Mouse (Mus musculus) MEL (cell line): ENCODE data around the gene Echs1.

ENCODE experiments used
- CHD1 ChIP-seq: IDR thresholded peaks from 2 replicates; pipeline ENCODE4 v1.6.1; 2012; ENCODE audit warnings: low read depth, mild to moderate bottlenecking, inconsistent platforms, low read length, improper control_type of control experiment
- CTCF ChIP-seq, 3 experiments: IDR thresholded peaks in 2 of 3; conservative IDR thresholded peaks in 1 of 3; 2 replicates each; pipeline ENCODE4 v1.5.1; 2011 to 2012; ENCODE audit warnings: low read length in 3 of 3, low read depth in 2 of 3, mild to moderate bottlenecking in 2 of 3, improper control_type of control experiment in 1 of 3, inconsistent platforms in 1 of 3, mixed read lengths in 1 of 3, moderate library complexity in 1 of 3; ENCODE audit not compliant: control insufficient read depth in 1 of 3, insufficient read depth in 1 of 3, poor library complexity in 1 of 3, severe bottlenecking in 1 of 3
- E2F4 ChIP-seq: IDR thresholded peaks from 2 replicates; pipeline ENCODE4 v1.6.1; 2011; ENCODE audit warnings: low read depth, low read length, improper control_type of control experiment, borderline replicate concordance
- ELF1 ChIP-seq: IDR thresholded peaks from 2 replicates; pipeline ENCODE4 v1.6.1; 2014; ENCODE audit warnings: low read depth, mild to moderate bottlenecking, inconsistent platforms, low read length, improper control_type of control experiment, moderate library complexity
- JUND ChIP-seq: IDR thresholded peaks from 2 replicates; pipeline ENCODE4 v1.6.1; 2011; ENCODE audit warnings: low read depth, mild to moderate bottlenecking, improper control_type of control experiment, low read length
- MAFK ChIP-seq: IDR thresholded peaks from 2 replicates; pipeline ENCODE4 v1.6.1; 2011; ENCODE audit warnings: low read depth, mild to moderate bottlenecking, low read length, improper control_type of control experiment, borderline replicate concordance
- NELFE ChIP-seq: IDR thresholded peaks from 2 replicates; pipeline ENCODE4 v1.6.1; 2011; ENCODE audit warnings: low read depth, low read length, improper control_type of control experiment
- POLR2A ChIP-seq, 2 experiments: IDR thresholded peaks; 2 replicates each; pipeline ENCODE4 v1.6.1; 2011 to 2012; ENCODE audit warnings: low read length in 2 of 2, mild to moderate bottlenecking in 2 of 2, control low read depth in 1 of 2, improper control_type of control experiment in 1 of 2, low read depth in 1 of 2, moderate library complexity in 1 of 2; ENCODE audit not compliant: control insufficient read depth in 1 of 2, insufficient read depth in 1 of 2, poor library complexity in 1 of 2
- RCOR1 ChIP-seq: IDR thresholded peaks from 2 replicates; pipeline ENCODE4 v1.6.1; 2012; ENCODE audit warnings: low read depth, mild to moderate bottlenecking, inconsistent platforms, low read length, improper control_type of control experiment
- UBTF ChIP-seq: IDR thresholded peaks from 2 replicates; pipeline ENCODE4 v1.6.1; 2012; ENCODE audit warnings: low read depth, mild to moderate bottlenecking, inconsistent platforms, low read length, improper control_type of control experiment, moderate library complexity, borderline replicate concordance; ENCODE audit not compliant: insufficient read depth
- USF1 ChIP-seq: IDR thresholded peaks from 2 replicates; pipeline ENCODE4 v1.6.1; 2014; ENCODE audit warnings: low read depth, mild to moderate bottlenecking, inconsistent platforms, low read length, improper control_type of control experiment, moderate library complexity

- TF ChIP-seq CTCF (IDR thresholded peaks at IDR 0.05 in 2 of 3, conservative IDR thresholded peaks at IDR 0.05 in 1 of 3; ENCODE audit: control insufficient read depth in 1 of 3, insufficient read depth in 1 of 3, low read depth in 2 of 3, low read length in 3 of 3, poor library complexity in 1 of 3, severe bottlenecking in 1 of 3) = no peak
- no peak for TF ChIP-seq JUND
- no peak for TF ChIP-seq CHD1
- no peak for TF ChIP-seq ELF1
- TF ChIP-seq NELFE = no peak
- no peak for TF ChIP-seq USF1
- TF ChIP-seq UBTF = no peak
- TF ChIP-seq E2F4 = no peak
- no peak for TF ChIP-seq POLR2A (IDR thresholded peaks at IDR 0.05; ENCODE audit: control insufficient read depth in 1 of 2, insufficient read depth in 1 of 2, low read depth in 1 of 2, low read length in 2 of 2, poor library complexity in 1 of 2)
- no peak for TF ChIP-seq RCOR1
- TF ChIP-seq MAFK = no peak
These were observed 17.8 kb downstream of the Echs1 start for GRCm38 (mm10) chr7:140098466-140098865.
